Comparison of ENCODE assay signal across 8 mouse cellular contexts in genomic region chr5:111331099-111331435, GRCm38 (mm10). TPM values are rescaled to one million over a fixed set of nuclear protein-coding genes. Genes with fewer than 3 reads are reported as not detected.
A peak's percentile ranks its signal among the peaks of the same experiment; 100 is the strongest.
DNase-seq lines count a peak whose midpoint lies in the region; ATAC-seq and TF ChIP-seq lines count a peak whose summit lies in the region.

No protein-coding gene starts in this region.

- no peak for TF ChIP-seq CTCF in heart, adult 2 months (IDR thresholded peaks at IDR 0.05)

- H3K27me3 ChIP-seq in heart, adult 2 months (ENCODE audit: control insufficient read depth, insufficient read depth, low read length), result no peaks in the 10 kb centered on the region
- H3K27me3 ChIP-seq in limb, embryonic 15.5 days, result no peaks in the 10 kb centered on the region
- H3K27me3 ChIP-seq in stomach, embryonic 15.5 days (replicated peaks), result no peaks in the 10 kb centered on the region

- no peak for DNase-seq in heart, adult 2 months
- no peak for DNase-seq in heart, postnatal 10 days
- DNase-seq in CD4-positive, CD25-positive, alpha-beta regulatory T cell, adult 2 months (ENCODE audit: low read depth, low spot score), result peak; percentile 53
- DNase-seq in left cerebral cortex, adult 18-20 months (ENCODE audit: low spot score in 2 of 2), result no peak
- no peak for DNase-seq in layer of hippocampus, adult 9-10 months (ENCODE audit: low spot score)

- H3K79me2 ChIP-seq in heart, adult 2 months (replicated peaks; ENCODE audit: control insufficient read depth, insufficient read depth, low read length), result peaks cover 8% of the 10 kb centered on the region

- peak overlapping the region; percentile 78 for H3K4me3 ChIP-seq in heart, adult 2 months
- H3K4me3 ChIP-seq in limb, embryonic 15.5 days, result peak overlapping the region; percentile 96
- peak overlapping the region; percentile 90 for H3K4me3 ChIP-seq in stomach, embryonic 15.5 days (replicated peaks)

- H3K27ac ChIP-seq in heart, adult 2 months, result peak overlapping the region; percentile 93
- H3K27ac ChIP-seq in limb, embryonic 15.5 days, result peak overlapping the region; percentile 89
- peak overlapping the region; percentile 80 for H3K27ac ChIP-seq in stomach, embryonic 15.5 days

- peak; percentile 8; the same call in 1 of the 2 replicates for ATAC-seq in erythroblast, adult 5-6 weeks (replicated peaks; ENCODE audit: low FRiP score, poor library complexity, severe bottlenecking)
- no peak for ATAC-seq in limb, embryonic 15.5 days (ENCODE audit: insufficient number of reproducible peaks, low FRiP score, low TSS enrichment, low read depth)
- no peak for ATAC-seq in stomach, embryonic 15.5 days (ENCODE audit: insufficient read depth, low FRiP score, low read depth)

- TF ChIP-seq POLR2A in heart, adult 2 months (IDR thresholded peaks at IDR 0.05; ENCODE audit: insufficient read depth, low read depth, low read length), result no peak

- H3K9me3 ChIP-seq in limb, embryonic 15.5 days, result no peaks in the 10 kb centered on the region
- H3K9me3 ChIP-seq in stomach, embryonic 15.5 days, result no peaks in the 10 kb centered on the region

- H3K36me3 ChIP-seq in heart, adult 2 months (ENCODE audit: control insufficient read depth, insufficient read depth, low read length), result peaks cover 8% of the 10 kb centered on the region; the same call in 1 of the 2 replicates
- H3K36me3 ChIP-seq in limb, embryonic 15.5 days, result peaks cover 17% of the 10 kb centered on the region
- H3K36me3 ChIP-seq in stomach, embryonic 15.5 days, result peaks cover 4% of the 10 kb centered on the region; the same call in 1 of the 2 replicates

- peak overlapping the region; percentile 86 for H3K9ac ChIP-seq in heart, adult 2 months (ENCODE audit: low read depth, low read length)
- H3K9ac ChIP-seq in limb, embryonic 15.5 days, result peak overlapping the region; percentile 95
- H3K9ac ChIP-seq in stomach, embryonic 15.5 days, result peak overlapping the region; percentile 94

- under 1% methylated on average over 14 of the region's 14 CpGs for WGBS in heart, adult 2 months
- WGBS in limb, embryonic 15.5 days, result under 1% methylated on average over 14 of the region's 14 CpGs
- under 1% methylated on average over 14 of the region's 14 CpGs for WGBS in stomach, embryonic 15.5 days

- peaks cover 5% of the 10 kb centered on the region for H3K4me1 ChIP-seq in heart, adult 2 months (ENCODE audit: control insufficient read depth, insufficient read depth, low read length)
- H3K4me1 ChIP-seq in limb, embryonic 15.5 days, result peaks cover 14% of the 10 kb centered on the region
- H3K4me1 ChIP-seq in stomach, embryonic 15.5 days, result peaks cover 12% of the 10 kb centered on the region; the same call in 1 of the 2 replicates

- peak overlapping the region; percentile 67 for H3K4me2 ChIP-seq in limb, embryonic 15.5 days
- H3K4me2 ChIP-seq in stomach, embryonic 15.5 days, result peak overlapping the region; percentile 69

- intact Hi-C loops in heart, adult 2 months (cut with DNase I), result loop anchor here (5.0 kb wide), 1 partner anchor 884 kb away; the partner anchor contains the start of gene Fbrsl1
- intact Hi-C loops in heart, postnatal 10 days (cut with DNase I), result no loop called here

- TF ChIP-seq EP300 in heart, adult 2 months (IDR thresholded peaks at IDR 0.05; ENCODE audit: insufficient read depth, low read depth, low read length), result no peak

RNA-seq across cellular contexts. Expression of gene Pitpnb, which starts 0.5 kb away (rescaled TPM):
- 10 to 100 TPM; 39.4 to 41.9 TPM for total RNA-seq in heart, adult 2 months (2021)
- polyA plus RNA-seq in heart, adult 2 months (2012; rRNA removed), result 32.4 and 41.1 TPM in 2 replicates
- 10 to 100 TPM; 55.4 to 57.8 TPM for total RNA-seq in heart, postnatal 10 days (2021)
- total RNA-seq in erythroblast, adult 5-6 weeks (2015; ENCODE audit: low replicate concordance), result 13.3 and 22.2 TPM in 2 replicates
- total RNA-seq in erythroblast, adult 5-6 weeks (2017; ENCODE audit: low replicate concordance), result 8.9 and 11.3 TPM in 2 replicates
- 104 and 106 TPM in 2 replicates for polyA plus RNA-seq in limb, embryonic 15.5 days (2015; fragmentation: Nextera tagmentation; extraction: Ambion mirVana)
- 96.4 and 104 TPM in 2 replicates for polyA plus RNA-seq in stomach, embryonic 15.5 days (2015; fragmentation: Nextera tagmentation; extraction: Ambion mirVana)
- 10 to 100 TPM; 84.7 to 86.5 TPM for total RNA-seq in left cerebral cortex, adult 18-20 months (2021)
